Mouse (Mus musculus): Measurements from ENCODE around the gene Frs2. TPM values are rescaled to one million over a fixed set of nuclear protein-coding genes. Genes with fewer than 3 reads are reported as not detected.
"Not testable (repeated sequence)": the region's sequence is repeated elsewhere in the genome, so short reads cannot be mapped to it uniquely, and the experiment has no call there.

The Frs2 gene
- polyA plus RNA-seq, 1 experiment = not detected

- TF ChIP-seq CTCF (IDR thresholded peaks at IDR 0.05; ENCODE audit: insufficient read depth, low read depth, low read length) (no peak), POLR2A (IDR thresholded peaks at IDR 0.05; ENCODE audit: insufficient read depth, low read depth, low read length) (no peak)
- no peak overlapping the region for H3K4me3 ChIP-seq (ENCODE audit: insufficient read depth, low read depth, low read length)
- 94% methylated on average over 2 of the region's 2 CpGs for WGBS
- H3K4me1 ChIP-seq (ENCODE audit: control insufficient read depth, insufficient read depth, low read length) = peaks cover 6% of the 10 kb centered on the region
- no peak overlapping the region for H3K27ac ChIP-seq (ENCODE audit: insufficient read depth, low read depth, low read length)
Measured at GRCm38 (mm10) chr10:117143311-117143710, 5.0 kb downstream of the Frs2 start.

GRCm38 (mm10) chr10:117141939-117142552 lies 6.3 kb downstream of the Frs2 start:
- no peak overlapping the region for H3K27ac ChIP-seq (ENCODE audit: insufficient read depth, low read depth, low read length)
- H3K4me1 ChIP-seq (ENCODE audit: control insufficient read depth, insufficient read depth, low read length) = peaks cover 6% of the 10 kb centered on the region
- TF ChIP-seq CTCF (IDR thresholded peaks at IDR 0.05; ENCODE audit: insufficient read depth, low read depth, low read length) = no peak
- WGBS = 79% methylated on average over 7 of the region's 7 CpGs
- no peak overlapping the region for H3K4me3 ChIP-seq (ENCODE audit: insufficient read depth, low read depth, low read length)

GRCm38 (mm10) chr10:117131506-117131905 lies 16.8 kb downstream of the Frs2 start:
- not testable (repeated sequence) for H3K4me3 ChIP-seq (ENCODE audit: insufficient read depth, low read depth, low read length); H3K27ac ChIP-seq (ENCODE audit: insufficient read depth, low read depth, low read length); H3K4me1 ChIP-seq (ENCODE audit: control insufficient read depth, insufficient read depth, low read length)
- WGBS = 90% methylated on average over 5 of the region's 5 CpGs

GRCm38 (mm10) chr10:117130037-117130436 lies 18.3 kb downstream of the Frs2 start:
- no peak overlapping the region for H3K27ac ChIP-seq (ENCODE audit: insufficient read depth, low read depth, low read length)
- TF ChIP-seq CTCF (IDR thresholded peaks at IDR 0.05; ENCODE audit: insufficient read depth, low read depth, low read length) (no peak), POLR2A (IDR thresholded peaks at IDR 0.05; ENCODE audit: insufficient read depth, low read depth, low read length) (no peak)
- H3K4me1 ChIP-seq (ENCODE audit: control insufficient read depth, insufficient read depth, low read length) = peaks cover 7% of the 10 kb centered on the region; the same call in 1 of the 2 replicates
- H3K4me3 ChIP-seq (ENCODE audit: insufficient read depth, low read depth, low read length) = no peak overlapping the region
- WGBS = 73% methylated on average over 6 of the region's 6 CpGs

GRCm38 (mm10) chr10:117128693-117129092 lies 19.6 kb downstream of the Frs2 start:
- 94% methylated on average over 2 of the region's 2 CpGs for WGBS
- Histone ChIP-seq H3K27ac (ENCODE audit: insufficient read depth, low read depth, low read length) (no peak overlapping the region), H3K4me3 (ENCODE audit: insufficient read depth, low read depth, low read length) (no peak overlapping the region), H3K4me1 (ENCODE audit: control insufficient read depth, insufficient read depth, low read length) (peaks cover 4% of the 10 kb centered on the region; the same call in 1 of the 2 replicates)
- no peak for TF ChIP-seq CTCF (IDR thresholded peaks at IDR 0.05; ENCODE audit: insufficient read depth, low read depth, low read length)
- no peak for TF ChIP-seq POLR2A (IDR thresholded peaks at IDR 0.05; ENCODE audit: insufficient read depth, low read depth, low read length)

GRCm38 (mm10) chr10:117127480-117127879 lies 20.9 kb downstream of the Frs2 start:
- no peak for TF ChIP-seq POLR2A (IDR thresholded peaks at IDR 0.05; ENCODE audit: insufficient read depth, low read depth, low read length)
- no peak for TF ChIP-seq CTCF (IDR thresholded peaks at IDR 0.05; ENCODE audit: insufficient read depth, low read depth, low read length)
- Histone ChIP-seq H3K4me3 (ENCODE audit: insufficient read depth, low read depth, low read length) (no peak overlapping the region), H3K4me1 (ENCODE audit: control insufficient read depth, insufficient read depth, low read length) (peaks cover 4% of the 10 kb centered on the region; the same call in 1 of the 2 replicates), H3K27ac (ENCODE audit: insufficient read depth, low read depth, low read length) (no peak overlapping the region)
- WGBS = 81% methylated on average over 2 of the region's 2 CpGs

- Histone ChIP-seq H3K4me3 (ENCODE audit: insufficient read depth, low read depth, low read length) (no peak overlapping the region), H3K4me1 (ENCODE audit: control insufficient read depth, insufficient read depth, low read length) (peaks cover 4% of the 10 kb centered on the region; the same call in 1 of the 2 replicates), H3K27ac (ENCODE audit: insufficient read depth, low read depth, low read length) (no peak overlapping the region)
- TF ChIP-seq CTCF (IDR thresholded peaks at IDR 0.05; ENCODE audit: insufficient read depth, low read depth, low read length) (no peak), POLR2A (IDR thresholded peaks at IDR 0.05; ENCODE audit: insufficient read depth, low read depth, low read length) (no peak)
- WGBS = 93% methylated on average over 1 of the region's 1 CpGs
Measured at GRCm38 (mm10) chr10:117126719-117127118, 21.6 kb downstream of the Frs2 start.

- WGBS = 69% methylated on average over 4 of the region's 4 CpGs
Measured at GRCm38 (mm10) chr10:117126233-117126632, 22.1 kb downstream of the Frs2 start.

GRCm38 (mm10) chr10:117121448-117121847 lies 26.9 kb downstream of the Frs2 start:
- no peak overlapping the region for H3K27ac ChIP-seq (ENCODE audit: insufficient read depth, low read depth, low read length)
- no peak overlapping the region for H3K4me3 ChIP-seq (ENCODE audit: insufficient read depth, low read depth, low read length)
- peaks cover 7% of the 10 kb centered on the region for H3K4me1 ChIP-seq (ENCODE audit: control insufficient read depth, insufficient read depth, low read length)
- TF ChIP-seq CTCF (IDR thresholded peaks at IDR 0.05; ENCODE audit: insufficient read depth, low read depth, low read length) (no peak), POLR2A (IDR thresholded peaks at IDR 0.05; ENCODE audit: insufficient read depth, low read depth, low read length) (no peak)
- 94% methylated on average over 3 of the region's 3 CpGs for WGBS

More at GRCm38 (mm10) chr10:117126233-117126632, 22.1 kb downstream of the Frs2 start:
- Histone ChIP-seq H3K4me1 (ENCODE audit: control insufficient read depth, insufficient read depth, low read length) (peaks cover 4% of the 10 kb centered on the region; the same call in 1 of the 2 replicates), H3K27ac (ENCODE audit: insufficient read depth, low read depth, low read length) (no peak overlapping the region), H3K4me3 (ENCODE audit: insufficient read depth, low read depth, low read length) (no peak overlapping the region)
- no peak for TF ChIP-seq CTCF (IDR thresholded peaks at IDR 0.05; ENCODE audit: insufficient read depth, low read depth, low read length)
- TF ChIP-seq POLR2A (IDR thresholded peaks at IDR 0.05; ENCODE audit: insufficient read depth, low read depth, low read length) = no peak
